Mouse (Mus musculus): ENCODE results near the gene Polg2. TPM values are rescaled to one million over a fixed set of nuclear protein-coding genes. Genes with fewer than 3 reads are reported as not detected.
A peak's percentile ranks its signal among the peaks of the same experiment; 100 is the strongest.
"Not testable (repeated sequence)": the region's sequence is repeated elsewhere in the genome, so short reads cannot be mapped to it uniquely, and the experiment has no call there.

The Polg2 gene
- polyA plus RNA-seq, 1 experiment from 2014 or later, result 9.9 TPM

DNA sequence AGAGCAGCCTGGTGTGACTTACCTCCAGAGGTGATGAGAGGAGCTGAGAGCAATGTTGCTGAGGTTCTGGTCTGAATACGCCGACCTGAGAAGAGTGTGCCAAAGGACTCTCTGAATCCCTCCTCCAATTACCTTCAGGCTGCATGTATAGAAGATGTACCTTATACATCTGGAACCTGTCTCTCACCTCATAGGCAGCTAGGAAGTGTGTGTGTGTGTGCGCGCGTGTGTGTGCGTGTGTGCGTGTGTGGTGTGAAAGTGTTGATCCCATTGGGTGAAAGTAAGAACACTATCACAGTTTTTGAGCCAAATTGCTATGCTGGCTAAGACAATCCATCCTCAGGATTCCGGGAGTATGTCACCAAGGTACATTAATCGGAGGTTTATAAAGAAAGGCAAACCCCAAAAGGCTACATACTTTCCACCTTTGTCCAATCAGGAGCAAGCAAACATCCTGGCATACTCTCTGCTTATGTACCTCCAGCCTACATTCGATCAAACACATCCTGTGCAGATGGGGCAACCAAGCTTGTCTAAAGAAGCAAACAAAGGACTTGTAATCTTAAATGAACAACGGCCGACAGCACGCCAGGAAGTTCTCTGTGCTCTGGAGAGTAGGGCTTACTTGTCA is 29.1 kb downstream of the Polg2 start, which contains the start of gene Pecam1:
Pecam1 (minus strand) TSS at position 508 of the 631 bp plus-strand sequence.
- H3K4me2 ChIP-seq, result no peak within 1 kb of the TSS
- H3K27me3 ChIP-seq (ENCODE audit: insufficient read depth, low read length), result no peaks in the 10 kb centered on the region
- no peak within 1 kb of the TSS for H3K9ac ChIP-seq
- H3K4me1 ChIP-seq (ENCODE audit: insufficient read depth), result no peaks in the 10 kb centered on the region
- DNase-seq (no peak), ATAC-seq (ENCODE audit: insufficient read depth) (no peak)
- WGBS, result 67% methylated on average over 13 of the region's 13 CpGs
- TF ChIP-seq CTCF (IDR thresholded peaks at IDR 0.05; ENCODE audit: low read depth), result no peak
- no peaks in the 10 kb centered on the region; the same call in 1 of the 2 replicates for H3K9me3 ChIP-seq (ENCODE audit: low read depth, low read length)
- H3K4me3 ChIP-seq (ENCODE audit: low read depth, low read length), result no peak within 1 kb of the TSS
- H3K36me3 ChIP-seq (ENCODE audit: insufficient read depth), result no peaks in the 10 kb centered on the region
- no peak within 1 kb of the TSS for H3K27ac ChIP-seq (ENCODE audit: low read depth)

DNA sequence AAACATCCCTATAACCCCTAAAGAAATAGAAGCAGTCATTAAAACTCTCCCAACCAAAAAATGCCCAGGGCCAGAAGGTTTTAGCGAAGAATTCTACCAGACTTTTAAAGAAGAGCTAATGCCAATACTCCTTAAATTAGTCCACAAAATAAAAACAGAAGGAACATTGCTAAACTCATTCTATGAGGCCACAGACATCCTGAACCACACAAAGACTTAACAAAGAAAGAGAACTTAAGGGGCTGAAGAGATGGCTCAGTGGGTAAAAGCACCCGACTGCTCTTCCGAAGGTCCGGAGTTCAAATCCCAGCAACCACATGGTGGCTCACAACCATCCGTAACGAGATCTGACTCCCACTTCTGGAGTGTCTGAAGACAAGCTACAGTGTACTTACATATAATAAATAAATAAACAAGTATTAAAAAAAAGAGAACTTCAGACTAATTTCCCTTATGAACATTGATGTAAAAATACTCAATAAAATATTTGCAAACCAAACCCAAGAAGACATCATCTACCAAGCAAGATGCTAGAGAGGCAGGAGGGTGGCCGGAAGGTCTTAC is 29.7 kb downstream of the Polg2 start:
- not testable (repeated sequence) for DNase-seq; H3K27me3 ChIP-seq (ENCODE audit: insufficient read depth, low read length); H3K4me2 ChIP-seq; H3K36me3 ChIP-seq (ENCODE audit: insufficient read depth); H3K4me3 ChIP-seq (ENCODE audit: low read depth, low read length); H3K4me1 ChIP-seq (ENCODE audit: insufficient read depth); H3K27ac ChIP-seq (ENCODE audit: low read depth); H3K9me3 ChIP-seq (ENCODE audit: low read depth, low read length); ATAC-seq (ENCODE audit: insufficient read depth); H3K9ac ChIP-seq
- 88% methylated on average over 7 of the region's 7 CpGs for WGBS

DNA sequence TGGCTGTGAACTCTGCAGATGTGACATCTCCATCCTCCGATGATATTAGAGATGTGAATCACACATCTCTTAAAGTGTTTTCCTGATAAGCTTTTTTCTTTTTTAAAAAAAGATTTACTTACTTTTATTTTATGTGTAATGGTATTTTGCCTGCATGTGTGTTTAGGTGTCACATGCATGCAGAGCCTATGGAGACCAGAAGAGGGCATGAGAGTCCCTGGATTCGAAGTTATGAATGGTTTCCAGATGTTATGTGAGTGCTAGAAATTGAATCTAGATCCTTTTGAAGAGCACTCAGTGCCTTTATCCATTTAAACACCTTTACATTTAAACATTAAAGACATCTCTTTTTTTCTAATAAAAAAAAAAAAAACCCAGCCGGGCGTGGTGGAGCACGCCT is 34.4 kb downstream of the Polg2 start:
- no peaks in the 10 kb centered on the region for H3K27me3 ChIP-seq (ENCODE audit: insufficient read depth, low read length)
- no peaks in the 10 kb centered on the region for H3K4me1 ChIP-seq (ENCODE audit: insufficient read depth)
- no peak overlapping the region for H3K4me2 ChIP-seq
- no peaks in the 10 kb centered on the region for H3K36me3 ChIP-seq (ENCODE audit: insufficient read depth)
- no peak overlapping the region for H3K9ac ChIP-seq
- no peak overlapping the region for H3K27ac ChIP-seq (ENCODE audit: low read depth)
- DNase-seq (no peak), ATAC-seq (ENCODE audit: insufficient read depth) (no peak)
- WGBS, result 91% methylated on average over 5 of the region's 5 CpGs
- peak; percentile 26; the same call in 1 of the 2 replicates for TF ChIP-seq CTCF (IDR thresholded peaks at IDR 0.05; ENCODE audit: low read depth)
- H3K4me3 ChIP-seq (ENCODE audit: low read depth, low read length), result no peak overlapping the region
- H3K9me3 ChIP-seq (ENCODE audit: low read depth, low read length), result no peaks in the 10 kb centered on the region; the same call in 1 of the 2 replicates

DNA sequence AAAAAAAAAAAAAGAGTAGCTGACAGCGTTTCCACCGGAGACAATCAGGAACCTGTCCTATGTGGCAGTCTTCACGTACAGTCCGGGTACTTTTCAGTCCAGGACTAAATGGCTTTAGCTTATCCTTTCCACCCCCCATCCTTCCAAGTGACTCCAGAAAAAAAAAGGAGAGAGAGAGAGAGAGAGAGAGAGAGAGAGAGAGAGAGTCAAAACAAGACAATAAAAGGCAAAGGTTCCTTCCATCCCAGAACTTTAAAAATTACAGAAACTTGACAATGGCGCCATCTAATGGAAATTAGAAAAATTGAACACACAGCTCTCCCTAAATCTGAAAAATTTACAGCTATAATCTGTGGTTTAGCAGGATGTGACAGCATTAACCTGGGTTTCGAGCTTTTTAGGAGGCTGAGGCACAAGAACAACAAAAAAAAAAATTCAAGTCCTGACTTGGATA is 36.9 kb downstream of the Polg2 start:
- WGBS, result 43% methylated on average over 6 of the region's 6 CpGs
- TF ChIP-seq CTCF (IDR thresholded peaks at IDR 0.05; ENCODE audit: low read depth), result peak; percentile 67
- DNase-seq, result peak; percentile 82

DNA sequence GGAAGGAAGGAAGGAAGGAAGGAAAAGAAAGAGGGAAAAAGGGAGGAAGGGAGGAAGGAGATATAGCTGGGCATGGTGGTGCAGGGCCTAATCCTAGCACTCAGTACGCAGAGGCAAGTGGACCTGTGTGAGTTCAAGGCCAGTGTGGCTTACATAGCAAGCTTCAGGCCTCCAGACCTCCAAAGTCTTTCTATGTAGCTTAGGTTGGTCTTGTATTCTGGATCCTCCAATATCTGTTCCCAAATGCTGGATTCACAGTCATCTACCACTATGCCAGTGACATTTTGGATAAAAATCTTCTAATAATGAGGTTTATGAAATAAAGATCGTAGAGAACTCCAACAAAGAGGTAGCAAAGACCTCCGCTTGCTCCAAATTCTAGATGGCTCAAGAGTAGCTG is 37.5 kb downstream of the Polg2 start:
- DNase-seq, result no peak
- TF ChIP-seq CTCF (IDR thresholded peaks at IDR 0.05; ENCODE audit: low read depth), result no peak
- Histone ChIP-seq H3K27me3 (ENCODE audit: insufficient read depth, low read length) (no peaks in the 10 kb centered on the region), H3K9ac (no peak overlapping the region), H3K4me2 (no peak overlapping the region), H3K27ac (ENCODE audit: low read depth) (no peak overlapping the region), H3K4me3 (ENCODE audit: low read depth, low read length) (no peak overlapping the region), H3K9me3 (ENCODE audit: low read depth, low read length) (no peaks in the 10 kb centered on the region), H3K36me3 (ENCODE audit: insufficient read depth) (no peaks in the 10 kb centered on the region), H3K4me1 (ENCODE audit: insufficient read depth) (no peaks in the 10 kb centered on the region)
- WGBS, result 92% methylated on average over 3 of the region's 3 CpGs
- ATAC-seq (ENCODE audit: insufficient read depth), result no peak

More for the DNA sequence above, 36.9 kb downstream of the Polg2 start:
- ATAC-seq (ENCODE audit: insufficient read depth), result no peak
- Histone ChIP-seq H3K4me2 (no peak overlapping the region), H3K27ac (ENCODE audit: low read depth) (no peak overlapping the region), H3K36me3 (ENCODE audit: insufficient read depth) (no peaks in the 10 kb centered on the region), H3K27me3 (ENCODE audit: insufficient read depth, low read length) (no peaks in the 10 kb centered on the region), H3K4me3 (ENCODE audit: low read depth, low read length) (no peak overlapping the region), H3K9ac (no peak overlapping the region), H3K9me3 (ENCODE audit: low read depth, low read length) (no peaks in the 10 kb centered on the region; the same call in 1 of the 2 replicates), H3K4me1 (ENCODE audit: insufficient read depth) (no peaks in the 10 kb centered on the region)

DNA sequence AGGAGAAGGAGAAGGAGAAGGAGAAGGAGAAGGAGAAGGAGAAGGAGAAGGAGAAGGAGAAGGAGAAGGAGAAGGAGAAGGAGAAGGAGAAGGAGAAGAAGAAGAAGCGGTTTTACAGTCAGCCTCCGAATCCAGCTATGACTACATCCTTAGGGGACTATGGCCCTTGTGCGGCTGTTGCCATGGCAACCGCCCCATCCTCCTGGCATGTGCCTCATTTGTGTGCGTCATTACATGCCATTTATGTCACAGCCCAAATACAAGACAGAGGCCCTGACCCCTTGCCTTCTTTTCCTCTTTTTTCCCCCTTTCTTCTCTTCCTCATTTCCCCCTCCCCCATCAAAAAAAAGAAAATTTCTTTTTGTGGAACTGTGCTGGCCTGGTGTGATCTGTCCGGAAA is 38.1 kb downstream of the Polg2 start:
- no peaks in the 10 kb centered on the region for H3K27me3 ChIP-seq (ENCODE audit: insufficient read depth, low read length)
- 58% methylated on average over 6 of the region's 6 CpGs for WGBS
- H3K36me3 ChIP-seq (ENCODE audit: insufficient read depth), result no peaks in the 10 kb centered on the region
- no peak for TF ChIP-seq CTCF (IDR thresholded peaks at IDR 0.05; ENCODE audit: low read depth)
- no peaks in the 10 kb centered on the region for H3K9me3 ChIP-seq (ENCODE audit: low read depth, low read length)
- DNase-seq, result peak; percentile 43
- H3K9ac ChIP-seq, result no peak overlapping the region
- H3K4me2 ChIP-seq, result no peak overlapping the region
- no peak overlapping the region for H3K4me3 ChIP-seq (ENCODE audit: low read depth, low read length)
- H3K27ac ChIP-seq (ENCODE audit: low read depth), result no peak overlapping the region
- no peaks in the 10 kb centered on the region for H3K4me1 ChIP-seq (ENCODE audit: insufficient read depth)
- no peak for ATAC-seq (ENCODE audit: insufficient read depth)

DNA sequence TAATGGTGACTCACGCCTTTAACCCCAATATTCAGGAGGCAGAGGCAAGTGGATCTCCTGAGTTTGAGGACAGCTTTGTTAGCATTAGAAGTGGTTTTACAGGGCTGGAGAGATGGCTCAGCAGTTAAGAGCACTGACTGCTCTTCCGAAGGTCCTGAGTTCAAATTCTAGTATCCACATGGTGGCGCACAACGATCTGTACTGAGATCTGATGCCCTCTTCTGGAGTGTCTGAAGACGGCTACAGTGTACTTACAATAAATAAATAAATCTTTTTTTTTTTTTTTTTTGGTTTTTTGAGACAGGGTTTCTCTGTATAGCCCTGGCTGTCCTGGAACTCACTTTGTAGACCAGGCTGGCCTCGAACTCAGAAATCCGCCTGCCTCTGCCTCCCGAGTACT is 38.6 kb downstream of the Polg2 start:
- not testable (repeated sequence) for H3K27me3 ChIP-seq (ENCODE audit: insufficient read depth, low read length); DNase-seq; H3K9ac ChIP-seq; ATAC-seq (ENCODE audit: insufficient read depth); H3K36me3 ChIP-seq (ENCODE audit: insufficient read depth); H3K9me3 ChIP-seq (ENCODE audit: low read depth, low read length); H3K27ac ChIP-seq (ENCODE audit: low read depth); H3K4me1 ChIP-seq (ENCODE audit: insufficient read depth); H3K4me3 ChIP-seq (ENCODE audit: low read depth, low read length); H3K4me2 ChIP-seq
- 83% methylated on average over 5 of the region's 8 CpGs for WGBS
- 0 out of 2 replicates have a peak, but pooled peaks have one; percentile 2 for TF ChIP-seq CTCF (IDR thresholded peaks at IDR 0.05; ENCODE audit: low read depth)
